Mouse (Mus musculus): ENCODE results near the gene Jrkl. TPM values are rescaled to one million over a fixed set of nuclear protein-coding genes. Genes with fewer than 3 reads are reported as not detected.

The Jrkl gene
- polyA plus RNA-seq (2012; rRNA removed; ENCODE audit: low replicate concordance): 0.02 TPM in 1 of 2 replicates, not detected in the other

DNA sequence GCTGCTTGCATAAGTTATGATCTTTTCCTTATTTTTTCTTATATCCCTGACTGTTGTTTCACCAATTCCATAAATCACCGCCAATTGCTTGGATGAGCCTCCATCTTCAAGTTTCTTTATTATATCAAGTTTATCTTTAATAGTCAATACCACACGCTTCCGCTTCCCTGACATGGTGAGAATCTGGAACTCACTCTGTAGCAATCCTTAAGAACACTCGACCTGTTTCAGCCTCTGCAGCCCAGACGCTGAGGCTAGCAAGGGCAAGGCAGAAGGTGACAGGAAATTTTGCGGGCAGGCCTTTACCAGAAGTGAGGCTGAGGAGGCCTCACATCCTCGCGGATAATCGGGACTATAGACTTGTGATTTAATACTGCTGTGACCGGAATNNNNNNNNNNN lies at the start of gene Jrkl:
TSS of gene Jrkl (minus strand) at position 349 of the 400 bp plus-strand sequence.

DNA sequence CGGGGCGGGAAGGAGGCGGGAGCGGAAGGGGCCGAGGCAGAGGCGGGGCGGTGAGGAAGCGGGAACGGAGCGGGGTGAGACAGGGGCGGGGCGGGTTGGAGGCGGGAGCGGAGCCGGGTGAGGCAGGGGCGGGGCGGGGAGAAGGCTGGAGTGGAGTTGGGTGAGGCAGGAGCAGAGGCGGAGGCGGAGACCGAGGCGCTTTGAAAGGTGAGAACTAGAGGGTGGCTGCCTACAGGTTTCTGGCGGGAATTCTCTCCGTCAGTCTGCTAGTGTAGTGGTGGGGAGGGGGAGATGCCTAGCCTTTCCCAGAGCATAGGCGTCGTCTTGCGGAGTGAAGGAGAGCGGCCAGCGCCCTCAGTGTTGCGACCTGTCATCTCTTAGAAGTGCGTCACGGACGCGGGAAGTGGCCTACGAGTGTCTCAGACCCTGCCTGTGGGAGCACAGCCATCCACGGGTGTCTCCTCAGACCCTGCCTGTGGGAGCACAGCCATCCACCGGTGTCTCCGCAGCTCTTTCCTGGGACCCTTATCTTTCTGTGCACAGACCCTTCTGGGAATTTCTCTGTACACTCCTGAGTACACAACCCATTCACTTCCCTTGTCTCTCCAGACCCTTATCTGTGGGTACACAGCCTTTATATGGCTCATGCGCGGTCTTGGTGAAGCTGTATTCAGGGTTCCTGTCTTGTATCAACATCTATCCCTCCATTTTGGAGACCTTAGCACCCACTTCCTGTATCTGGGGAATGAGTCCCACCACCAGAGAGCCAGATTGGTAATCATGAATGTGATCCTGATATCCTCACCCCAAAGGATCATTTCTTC lies 1.4 kb upstream of the Jrkl start, which contains the start of gene Ccdc82:
TSS of gene Ccdc82 (plus strand) at position 141 of the 824 bp plus-strand sequence.

Other genes with a start within 250 kb of the Jrkl start
- 1.2 TPM in 2 replicates for gene Ccdc82, start 1.1 kb upstream of the Jrkl start, polyA plus RNA-seq (2012; rRNA removed; ENCODE audit: low replicate concordance)
- gene Maml2, start 52.1 kb upstream of the Jrkl start, polyA plus RNA-seq (2012; rRNA removed; ENCODE audit: low replicate concordance): 0.69 and 1.6 TPM in 2 replicates
- gene Gm17571, start 200.9 kb upstream of the Jrkl start, polyA plus RNA-seq (2012; rRNA removed; ENCODE audit: low replicate concordance): not detected in 2 replicates